Mouse (Mus musculus): ENCODE results near the gene Olfr504.
"Not testable (repeated sequence)": the region's sequence is repeated elsewhere in the genome, so short reads cannot be mapped to it uniquely, and the experiment has no call there.

Gene Olfr504

GRCm38 (mm10) chr7:108565693-108566092 is at the start of gene Olfr504:
Gene Olfr504 (minus strand): TSS chr7:108565793.
- no peak for DNase-seq

GRCm38 (mm10) chr7:108614110-108614509 is 48.5 kb upstream of the Olfr504 start:
- DNase-seq = no peak

- no peak for DNase-seq
Measured at GRCm38 (mm10) chr7:108610487-108610886, 44.9 kb upstream of the Olfr504 start, which contains the start of gene Olfr506. Gene Olfr506 (plus strand): TSS chr7:108610787.

GRCm38 (mm10) chr7:108601916-108602315 is 36.3 kb upstream of the Olfr504 start:
- not testable (repeated sequence) for DNase-seq

GRCm38 (mm10) chr7:108589797-108590196 is 24.2 kb upstream of the Olfr504 start:
- no peak for DNase-seq

- DNase-seq = not testable (repeated sequence)
Measured at GRCm38 (mm10) chr7:108544227-108544626, 21.4 kb downstream of the Olfr504 start, which contains the start of gene Olfr503. Gene Olfr503 (plus strand): TSS chr7:108544527.

DNA sequence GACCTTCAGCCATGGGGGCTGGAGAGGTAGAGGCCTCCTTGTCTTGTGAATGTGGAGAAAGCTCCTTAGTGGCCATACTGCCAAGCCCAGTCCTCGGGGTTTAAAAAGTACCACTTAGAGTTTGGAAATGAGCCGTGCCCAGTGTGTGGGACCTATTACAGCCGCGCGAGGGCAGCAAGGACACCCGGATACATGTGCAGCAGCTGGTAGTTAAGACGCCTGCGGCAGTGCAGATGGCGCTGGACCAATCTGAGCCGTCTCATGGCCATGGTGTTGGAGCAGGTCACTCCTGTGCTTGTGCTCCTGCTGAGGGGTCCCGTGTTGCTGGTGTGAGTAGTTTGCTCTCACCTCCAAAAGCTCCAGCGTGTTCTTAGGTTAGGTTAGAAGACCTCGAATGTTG is 23.2 kb downstream of the Olfr504 start:
- DNase-seq = no peak

DNA sequence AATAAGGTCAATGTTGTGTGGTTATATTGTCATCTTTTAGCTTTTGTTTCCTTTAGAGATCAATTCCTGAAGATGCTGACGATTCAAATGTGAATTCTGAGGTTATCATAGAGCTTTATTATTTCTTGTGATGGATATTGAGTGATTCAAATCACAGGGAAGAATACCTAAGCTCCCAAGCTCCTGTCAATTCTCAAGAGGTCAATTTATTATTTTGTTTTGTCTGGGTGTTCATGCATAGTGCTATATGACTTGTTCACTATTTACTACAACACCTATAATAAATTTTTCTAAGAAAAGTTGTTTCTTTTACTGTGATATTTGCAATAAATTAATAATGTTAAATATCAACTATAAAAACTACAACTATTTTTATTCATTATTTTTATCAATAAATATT is 40.6 kb downstream of the Olfr504 start, which contains the start of gene Olfr502:
Olfr502 (minus strand) TSS at position 101 of the 400 bp plus-strand sequence.
- no peak for DNase-seq
